Mouse (Mus musculus): Measurements from ENCODE around the gene Polg2. TPM values are rescaled to one million over a fixed set of nuclear protein-coding genes. Genes with fewer than 3 reads are reported as not detected.

Polg2 gene
- polyA plus RNA-seq, 1 experiment from 2014 or later: 10.7 TPM

Small RNAs within 50 kb of the gene (microRNA-seq; reads per million reads assigned to microRNA genes)
- gene Gm25994 (not detected), gene Mir3064 (12.2 reads per million, percentile 23 among the genes with 10 or more reads in this experiment)

Other genes with a start within 250 kb of the Polg2 start
- 13.3 and 15.5 TPM in 2 replicates for gene Tex2, start 166.1 kb downstream of the Polg2 start, polyA plus RNA-seq (2016; fragmentation: Nextera tagmentation; extraction: Ambion mirVana)
- gene Pecam1, start 28.9 kb downstream of the Polg2 start, polyA plus RNA-seq (2016; fragmentation: Nextera tagmentation; extraction: Ambion mirVana): 21.5 and 22.3 TPM in 2 replicates
- 1.0 and 1.3 TPM in 2 replicates for gene Milr1, start 28.3 kb downstream of the Polg2 start, polyA plus RNA-seq (2016; fragmentation: Nextera tagmentation; extraction: Ambion mirVana)
- 467 and 505 TPM in 2 replicates for gene Ddx5, start 9.6 kb upstream of the Polg2 start, polyA plus RNA-seq (2016; fragmentation: Nextera tagmentation; extraction: Ambion mirVana)
- 22.3 and 22.7 TPM in 2 replicates for gene Cep95, start 9.7 kb upstream of the Polg2 start, polyA plus RNA-seq (2016; fragmentation: Nextera tagmentation; extraction: Ambion mirVana)
- 16.6 and 18.3 TPM in 2 replicates for gene Smurf2, start 141.2 kb upstream of the Polg2 start, polyA plus RNA-seq (2016; fragmentation: Nextera tagmentation; extraction: Ambion mirVana)
- 340 and 349 TPM in 2 replicates for gene Kpna2, start 220.0 kb upstream of the Polg2 start, polyA plus RNA-seq (2016; fragmentation: Nextera tagmentation; extraction: Ambion mirVana)
- gene 1810010H24Rik, start 246.1 kb upstream of the Polg2 start, polyA plus RNA-seq (2016; fragmentation: Nextera tagmentation; extraction: Ambion mirVana): 4.3 and 4.5 TPM in 2 replicates